Mouse (Mus musculus): ENCODE measurements at regions not wholly inside any gene's neighbourhood (a gene's known extent, or its start where the extent isn't known, plus 50 kb on each side); places are given as distances from the start of the nearest gene placed in this dataset.
"Not testable (repeated sequence)": the region's sequence is repeated elsewhere in the genome, so short reads cannot be mapped to it uniquely, and the experiment has no call there.

GRCm38 (mm10) chr6:37618990-37619389, 89.0 kb downstream of the Akr1d1 start:
- DNase-seq (ENCODE audit: low spot score): no peak

- DNase-seq (ENCODE audit: low spot score): no peak
Observed at GRCm38 (mm10) chr6:37621364-37622029, 91.5 kb downstream of the Akr1d1 start.

GRCm38 (mm10) chr6:37622273-37622672, 92.3 kb downstream of the Akr1d1 start:
- DNase-seq (ENCODE audit: low spot score): no peak

GRCm38 (mm10) chr6:37627206-37627605, 97.2 kb downstream of the Akr1d1 start:
- DNase-seq (ENCODE audit: low spot score): no peak

GRCm38 (mm10) chr6:37633948-37634347, 104.0 kb downstream of the Akr1d1 start:
- no peak for DNase-seq (ENCODE audit: low spot score)

- DNase-seq (ENCODE audit: low spot score): no peak
Observed at GRCm38 (mm10) chr6:37642066-37642465, 112.1 kb downstream of the Akr1d1 start.

- no peak for DNase-seq (ENCODE audit: low spot score)
Observed at GRCm38 (mm10) chr6:37642701-37643121, 112.7 kb downstream of the Akr1d1 start.

GRCm38 (mm10) chr6:37643176-37643575, 113.2 kb downstream of the Akr1d1 start:
- no peak for DNase-seq (ENCODE audit: low spot score)

- DNase-seq (ENCODE audit: low spot score): no peak
Observed at GRCm38 (mm10) chr6:37643718-37644117, 113.7 kb downstream of the Akr1d1 start.

GRCm38 (mm10) chr6:37645551-37645950, 115.6 kb downstream of the Akr1d1 start:
- no peak for DNase-seq (ENCODE audit: low spot score)

- DNase-seq (ENCODE audit: low spot score): not testable (repeated sequence)
Observed at GRCm38 (mm10) chr6:37657300-37657699, 127.3 kb downstream of the Akr1d1 start.

GRCm38 (mm10) chr6:37658021-37658650, 128.2 kb downstream of the Akr1d1 start:
- no peak for DNase-seq (ENCODE audit: low spot score)

- DNase-seq (ENCODE audit: low spot score): no peak
Observed at GRCm38 (mm10) chr6:37662747-37663146, 132.8 kb downstream of the Akr1d1 start.

GRCm38 (mm10) chr6:37665576-37665975, 135.6 kb downstream of the Akr1d1 start:
- no peak for DNase-seq (ENCODE audit: low spot score)

- no peak for DNase-seq (ENCODE audit: low spot score)
Observed at GRCm38 (mm10) chr6:37669407-37669806, 139.4 kb downstream of the Akr1d1 start.

- DNase-seq (ENCODE audit: low spot score): no peak
Observed at GRCm38 (mm10) chr6:37670701-37671100, 140.7 kb downstream of the Akr1d1 start.

- no peak for DNase-seq (ENCODE audit: low spot score)
Observed at GRCm38 (mm10) chr6:37679871-37680270, 149.9 kb downstream of the Akr1d1 start.

GRCm38 (mm10) chr6:37681331-37681730, 151.4 kb downstream of the Akr1d1 start:
- not testable (repeated sequence) for DNase-seq (ENCODE audit: low spot score)

- no peak for DNase-seq (ENCODE audit: low spot score)
Observed at GRCm38 (mm10) chr6:37686094-37686493, 156.1 kb downstream of the Akr1d1 start.

GRCm38 (mm10) chr6:37688866-37689617, 159.1 kb downstream of the Akr1d1 start:
- no peak for DNase-seq (ENCODE audit: low spot score)

GRCm38 (mm10) chr6:37689696-37690095, 159.7 kb downstream of the Akr1d1 start:
- DNase-seq (ENCODE audit: low spot score): no peak

- DNase-seq (ENCODE audit: low spot score): no peak
Observed at GRCm38 (mm10) chr6:37691976-37692644, 162.1 kb downstream of the Akr1d1 start.

All from gastrocnemius, adult 18-20 months (tissue).